ENCODE assay signal across 27 mouse cellular contexts in the genomic region with DNA sequence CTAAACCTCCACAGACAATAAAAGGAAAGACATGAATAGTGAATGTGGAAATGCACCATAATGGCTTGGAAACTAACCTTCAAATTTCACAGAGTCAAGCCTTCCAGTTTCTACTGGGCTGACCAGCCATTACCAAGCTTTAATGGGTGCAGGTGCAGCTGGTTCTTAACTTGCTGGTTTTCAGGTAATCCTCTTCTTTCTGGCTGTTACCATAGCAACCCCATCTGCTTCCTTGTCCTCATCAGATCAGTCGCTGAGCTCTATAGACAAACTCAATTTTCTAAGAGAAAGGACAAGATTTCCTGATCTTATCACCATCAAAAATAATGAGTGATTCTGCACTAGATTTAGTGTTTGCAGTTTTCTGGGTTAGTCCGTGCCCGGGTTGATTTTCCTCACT.
DNase-seq lines count a peak whose midpoint lies in the region; ATAC-seq and TF ChIP-seq lines count a peak whose summit lies in the region.
"Had no signal": no experiment of that assay in that cellular context is flagged by ENCODE, and none has a peak within 500 bp of the region (broad histone marks: within the 10 kb centered on the region; RNA-seq: fewer than 3 reads in every experiment).

No protein-coding gene starts in this region.

- no peak for ATAC-seq in forebrain, embryonic 14.5 days
- no peak for ATAC-seq in forebrain, embryonic 12.5 days (ENCODE audit: low FRiP score)
- no peak for ATAC-seq in hindbrain, postnatal 0 days
- ATAC-seq in hindbrain, embryonic 16.5 days, result no peak
- 0 out of 2 replicates have a peak, but pooled peaks have one; percentile 78 for ATAC-seq in midbrain, embryonic 16.5 days
- no peak for ATAC-seq in midbrain, embryonic 13.5 days
- ATAC-seq in midbrain, postnatal 0 days (ENCODE audit: low FRiP score), result no peak
- no peak for ATAC-seq in kidney, embryonic 14.5 days (ENCODE audit: low FRiP score, low TSS enrichment)
- ATAC-seq: forebrain, embryonic 16.5 days; intestine, embryonic 15.5 days; Patski had no signal

- no peaks in the 10 kb centered on the region for H3K36me3 ChIP-seq in forebrain, embryonic 14.5 days (ENCODE audit: control insufficient read depth, insufficient read depth, low read length)
- no peaks in the 10 kb centered on the region for H3K36me3 ChIP-seq in forebrain, embryonic 12.5 days (replicated peaks)
- H3K36me3 ChIP-seq in hindbrain, postnatal 0 days (ENCODE audit: insufficient read depth, low read length), result no peaks in the 10 kb centered on the region
- H3K36me3 ChIP-seq in hindbrain, embryonic 16.5 days (ENCODE audit: control insufficient read depth, insufficient read depth, low read length), result no peaks in the 10 kb centered on the region
- no peaks in the 10 kb centered on the region for H3K36me3 ChIP-seq in midbrain, embryonic 16.5 days (ENCODE audit: control insufficient read depth, insufficient read depth, low read length)
- no peaks in the 10 kb centered on the region for H3K36me3 ChIP-seq in midbrain, embryonic 13.5 days
- no peaks in the 10 kb centered on the region for H3K36me3 ChIP-seq in midbrain, postnatal 0 days (ENCODE audit: insufficient read depth, low read length)
- no peaks in the 10 kb centered on the region for H3K36me3 ChIP-seq in kidney, embryonic 14.5 days (ENCODE audit: control insufficient read depth, insufficient read depth, low read length)
- H3K36me3 ChIP-seq: embryonic facial prominence, embryonic 12.5 days; embryonic facial prominence, embryonic 15.5 days; heart, embryonic 10.5 days; heart, embryonic 13.5 days; intestine, embryonic 15.5 days had no signal

- no peak overlapping the region for H3K27ac ChIP-seq in forebrain, embryonic 14.5 days (ENCODE audit: low read depth, low read length)
- H3K27ac ChIP-seq in forebrain, embryonic 12.5 days, result no peak overlapping the region
- no peak overlapping the region for H3K27ac ChIP-seq in hindbrain, postnatal 0 days
- no peak overlapping the region for H3K27ac ChIP-seq in hindbrain, embryonic 16.5 days (ENCODE audit: low read depth, low read length)
- 0 out of 2 replicates have a peak overlapping the region, but pooled peaks have one; percentile 20 for H3K27ac ChIP-seq in midbrain, embryonic 16.5 days (ENCODE audit: low read length)
- H3K27ac ChIP-seq in midbrain, embryonic 13.5 days, result no peak overlapping the region
- H3K27ac ChIP-seq in midbrain, postnatal 0 days (ENCODE audit: low read depth, low read length), result no peak overlapping the region
- H3K27ac ChIP-seq in kidney, embryonic 14.5 days (ENCODE audit: low read depth, low read length), result no peak overlapping the region
- H3K27ac ChIP-seq: embryonic facial prominence, embryonic 12.5 days; embryonic facial prominence, embryonic 15.5 days; heart, adult 2 months; heart, embryonic 10.5 days; heart, embryonic 13.5 days; hindbrain, embryonic 14.5 days; intestine, embryonic 15.5 days had no signal

- no peak overlapping the region for H3K4me2 ChIP-seq in forebrain, embryonic 14.5 days (ENCODE audit: low read length)
- no peak overlapping the region for H3K4me2 ChIP-seq in forebrain, embryonic 12.5 days
- H3K4me2 ChIP-seq in hindbrain, postnatal 0 days (ENCODE audit: low read depth, low read length), result no peak overlapping the region
- no peak overlapping the region for H3K4me2 ChIP-seq in hindbrain, embryonic 16.5 days (ENCODE audit: low read length)
- no peak overlapping the region for H3K4me2 ChIP-seq in midbrain, embryonic 16.5 days (ENCODE audit: low read length)
- H3K4me2 ChIP-seq in midbrain, embryonic 13.5 days (replicated peaks), result no peak overlapping the region
- no peak overlapping the region for H3K4me2 ChIP-seq in midbrain, postnatal 0 days (ENCODE audit: low read depth, low read length, poor library complexity, severe bottlenecking)
- H3K4me2 ChIP-seq in kidney, embryonic 14.5 days (replicated peaks; ENCODE audit: low read depth, low read length), result no peak overlapping the region
- H3K4me2 ChIP-seq: embryonic facial prominence, embryonic 12.5 days; embryonic facial prominence, embryonic 15.5 days; heart, embryonic 13.5 days; hindbrain, embryonic 14.5 days; intestine, embryonic 15.5 days had no signal

- TF ChIP-seq CTCF in hindbrain, postnatal 0 days (IDR thresholded peaks at IDR 0.05; ENCODE audit: low read depth), result no peak
- TF ChIP-seq CTCF in midbrain, postnatal 0 days (IDR thresholded peaks at IDR 0.05), result no peak

- peak; percentile 19 for DNase-seq in forebrain, embryonic 14.5 days (ENCODE audit: low spot score)
- DNase-seq in hindbrain, postnatal 0 days (ENCODE audit: low spot score), result peak; percentile 10
- DNase-seq in midbrain, postnatal 0 days (ENCODE audit: low spot score), result peak; percentile 32
- DNase-seq: adrenal gland, adult 2 months; adrenal gland, postnatal 14 days; cerebellum, adult 11 months; cerebellum, adult 2 months; cerebellum, adult 9-11 months; cerebellum, postnatal 25 days; gastrocnemius, postnatal 36 days; heart, adult 2 months; heart, postnatal 14 days; heart, postnatal 4 days; kidney, adult 11 months had no signal

- no peaks in the 10 kb centered on the region for H3K9me3 ChIP-seq in forebrain, embryonic 14.5 days (replicated peaks; ENCODE audit: control insufficient read depth, low read length)
- H3K9me3 ChIP-seq in forebrain, embryonic 12.5 days, result no peaks in the 10 kb centered on the region
- H3K9me3 ChIP-seq in hindbrain, postnatal 0 days (ENCODE audit: low read length), result no peaks in the 10 kb centered on the region
- H3K9me3 ChIP-seq in hindbrain, embryonic 16.5 days (ENCODE audit: control insufficient read depth, low read length), result no peaks in the 10 kb centered on the region
- no peaks in the 10 kb centered on the region for H3K9me3 ChIP-seq in midbrain, embryonic 16.5 days (replicated peaks; ENCODE audit: control insufficient read depth, low read length, poor library complexity, severe bottlenecking)
- H3K9me3 ChIP-seq in midbrain, embryonic 13.5 days, result no peaks in the 10 kb centered on the region
- H3K9me3 ChIP-seq in midbrain, postnatal 0 days (ENCODE audit: low read length), result no peaks in the 10 kb centered on the region
- no peaks in the 10 kb centered on the region for H3K9me3 ChIP-seq in kidney, embryonic 14.5 days (ENCODE audit: control insufficient read depth, low read length)
- H3K9me3 ChIP-seq: embryonic facial prominence, embryonic 12.5 days; embryonic facial prominence, embryonic 15.5 days; heart, embryonic 10.5 days; heart, embryonic 13.5 days; intestine, embryonic 15.5 days had no signal

- H3K27me3 ChIP-seq in forebrain, embryonic 14.5 days (replicated peaks; ENCODE audit: control insufficient read depth, insufficient read depth, low read length), result no peaks in the 10 kb centered on the region
- H3K27me3 ChIP-seq in forebrain, embryonic 12.5 days, result no peaks in the 10 kb centered on the region
- H3K27me3 ChIP-seq in hindbrain, postnatal 0 days (ENCODE audit: insufficient read depth, low read length), result no peaks in the 10 kb centered on the region
- no peaks in the 10 kb centered on the region for H3K27me3 ChIP-seq in hindbrain, embryonic 16.5 days (replicated peaks; ENCODE audit: control insufficient read depth, insufficient read depth, low read length)
- H3K27me3 ChIP-seq in midbrain, embryonic 16.5 days (ENCODE audit: control insufficient read depth, insufficient read depth, low read depth, low read length), result no peaks in the 10 kb centered on the region
- H3K27me3 ChIP-seq in midbrain, embryonic 13.5 days, result no peaks in the 10 kb centered on the region
- H3K27me3 ChIP-seq in midbrain, postnatal 0 days (ENCODE audit: insufficient read depth, low read length), result no peaks in the 10 kb centered on the region
- no peaks in the 10 kb centered on the region for H3K27me3 ChIP-seq in kidney, embryonic 14.5 days (ENCODE audit: control insufficient read depth, insufficient read depth, low read length)
- H3K27me3 ChIP-seq: embryonic facial prominence, embryonic 12.5 days; embryonic facial prominence, embryonic 15.5 days; heart, embryonic 13.5 days; intestine, embryonic 15.5 days; Patski had no signal

- H3K4me3 ChIP-seq in forebrain, embryonic 14.5 days (ENCODE audit: low read depth, low read length), result no peak overlapping the region
- H3K4me3 ChIP-seq in forebrain, embryonic 12.5 days (replicated peaks), result no peak overlapping the region
- H3K4me3 ChIP-seq in hindbrain, postnatal 0 days (ENCODE audit: low read length), result no peak overlapping the region
- H3K4me3 ChIP-seq in hindbrain, embryonic 16.5 days (ENCODE audit: low read length), result no peak overlapping the region
- no peak overlapping the region for H3K4me3 ChIP-seq in midbrain, embryonic 16.5 days (ENCODE audit: low read depth, low read length)
- H3K4me3 ChIP-seq in midbrain, embryonic 13.5 days (replicated peaks), result no peak overlapping the region
- H3K4me3 ChIP-seq in midbrain, postnatal 0 days (ENCODE audit: low read depth, low read length), result no peak overlapping the region
- H3K4me3 ChIP-seq in kidney, embryonic 14.5 days (ENCODE audit: low read length), result no peak overlapping the region
- H3K4me3 ChIP-seq: embryonic facial prominence, embryonic 12.5 days; embryonic facial prominence, embryonic 15.5 days; heart, adult 2 months; heart, embryonic 10.5 days; heart, embryonic 13.5 days; intestine, embryonic 15.5 days had no signal

- no peak overlapping the region for H3K9ac ChIP-seq in forebrain, embryonic 14.5 days (ENCODE audit: low read length)
- H3K9ac ChIP-seq in forebrain, embryonic 12.5 days, result no peak overlapping the region
- H3K9ac ChIP-seq in hindbrain, postnatal 0 days (replicated peaks; ENCODE audit: low read length), result no peak overlapping the region
- no peak overlapping the region for H3K9ac ChIP-seq in hindbrain, embryonic 16.5 days (ENCODE audit: low read depth, low read length)
- no peak overlapping the region for H3K9ac ChIP-seq in midbrain, embryonic 16.5 days (ENCODE audit: low read depth, low read length)
- H3K9ac ChIP-seq in midbrain, embryonic 13.5 days (replicated peaks), result no peak overlapping the region
- no peak overlapping the region for H3K9ac ChIP-seq in midbrain, postnatal 0 days (replicated peaks; ENCODE audit: low read length, poor library complexity, severe bottlenecking)
- H3K9ac ChIP-seq in kidney, embryonic 14.5 days (ENCODE audit: low read depth, low read length), result no peak overlapping the region
- H3K9ac ChIP-seq: embryonic facial prominence, embryonic 12.5 days; embryonic facial prominence, embryonic 15.5 days; heart, embryonic 13.5 days; hindbrain, embryonic 14.5 days; intestine, embryonic 15.5 days had no signal

- WGBS in forebrain, embryonic 14.5 days, result 63% methylated on average over 3 of the region's 3 CpGs
- WGBS in forebrain, embryonic 12.5 days, result 58% methylated on average over 3 of the region's 3 CpGs
- 58% methylated on average over 3 of the region's 3 CpGs for WGBS in hindbrain, postnatal 0 days
- 65% methylated on average over 3 of the region's 3 CpGs for WGBS in hindbrain, embryonic 16.5 days
- 53% methylated on average over 3 of the region's 3 CpGs for WGBS in midbrain, embryonic 16.5 days
- 58% methylated on average over 3 of the region's 3 CpGs for WGBS in midbrain, embryonic 13.5 days
- 40% methylated on average over 3 of the region's 3 CpGs for WGBS in midbrain, postnatal 0 days
- WGBS in kidney, embryonic 14.5 days, result 71% methylated on average over 3 of the region's 3 CpGs

- no peaks in the 10 kb centered on the region for H3K4me1 ChIP-seq in forebrain, embryonic 14.5 days (ENCODE audit: control insufficient read depth, insufficient read depth, low read length)
- H3K4me1 ChIP-seq in forebrain, embryonic 12.5 days, result no peaks in the 10 kb centered on the region
- H3K4me1 ChIP-seq in hindbrain, postnatal 0 days (ENCODE audit: insufficient read depth, low read length), result no peaks in the 10 kb centered on the region
- H3K4me1 ChIP-seq in hindbrain, embryonic 16.5 days (ENCODE audit: control insufficient read depth, insufficient read depth, low read depth, low read length), result no peaks in the 10 kb centered on the region
- H3K4me1 ChIP-seq in midbrain, embryonic 16.5 days (ENCODE audit: control insufficient read depth, insufficient read depth, low read length), result peaks cover 5% of the 10 kb centered on the region
- H3K4me1 ChIP-seq in midbrain, embryonic 13.5 days (replicated peaks), result 0 out of 2 replicates have a peak, but pooled peaks cover 4% of the 10 kb centered on the region
- H3K4me1 ChIP-seq in midbrain, postnatal 0 days (ENCODE audit: insufficient read depth, low read length), result no peaks in the 10 kb centered on the region
- H3K4me1 ChIP-seq in kidney, embryonic 14.5 days (ENCODE audit: control insufficient read depth, insufficient read depth, low read length), result no peaks in the 10 kb centered on the region
- H3K4me1 ChIP-seq: embryonic facial prominence, embryonic 12.5 days; embryonic facial prominence, embryonic 15.5 days; heart, embryonic 10.5 days; heart, embryonic 13.5 days; intestine, embryonic 15.5 days had no signal
